Mouse (Mus musculus) CH12.LX (cell line): ENCODE results near the gene Klhdc8b. TPM values are rescaled to one million over a fixed set of nuclear protein-coding genes. Genes with fewer than 3 reads are reported as not detected.

Experiments
- DNase-seq: peaks from one replicate; pipeline ENCODE4 v3.0.0-alpha.2; 2013; ENCODE audit errors: extremely low read depth
- H3K27ac ChIP-seq: 2 replicates; pipeline ENCODE4 v1.5.1; 2012; ENCODE audit warnings: low read depth, mild to moderate bottlenecking, control low read depth, moderate library complexity; ENCODE audit not compliant: insufficient read depth
- H3K27me3 ChIP-seq: replicated peaks from 2 replicates; pipeline ENCODE3; 2012; ENCODE audit warnings: inconsistent platforms
- H3K36me3 ChIP-seq, 2 experiments: replicated peaks in 1 of 2; 2 replicates each; pipeline versions ENCODE3 to v1.6.1; 2012; ENCODE audit warnings: inconsistent platforms in 1 of 2, low read length in 1 of 2, mild to moderate bottlenecking in 1 of 2, mixed read lengths in 1 of 2, moderate library complexity in 1 of 2; ENCODE audit not compliant: control insufficient read depth in 1 of 2, insufficient read depth in 1 of 2
- H3K4me1 ChIP-seq, 2 experiments: 2 replicates each; pipeline ENCODE4 v1.6.1; 2012; ENCODE audit warnings: inconsistent platforms in 1 of 2, moderate library complexity in 1 of 2; ENCODE audit not compliant: insufficient read depth in 2 of 2, control insufficient read depth in 1 of 2
- H3K4me2 ChIP-seq: 2 replicates; pipeline ENCODE4 v1.6.1; 2012; ENCODE audit warnings: low read depth, mild to moderate bottlenecking, control low read depth; ENCODE audit not compliant: poor library complexity, insufficient read depth, severe bottlenecking
- H3K4me3 ChIP-seq, 3 experiments: fragments of 150-350 bp in 1 of 3; sonication (generic) in 1 of 3; replicated peaks in 1 of 3; 2 replicates each; pipeline versions ENCODE3 to v1.5.1; 2011 to 2012; ENCODE audit warnings: low read depth in 2 of 3, low read length in 2 of 3, mild to moderate bottlenecking in 2 of 3, moderate library complexity in 2 of 3, control low read depth in 1 of 3, improper control_type of control experiment in 1 of 3, inconsistent platforms in 1 of 3, mixed read lengths in 1 of 3; ENCODE audit not compliant: poor library complexity in 1 of 3
- H3K79me2 ChIP-seq: replicated peaks from 2 replicates; pipeline ENCODE4 v1.6.1; 2012; ENCODE audit warnings: mild to moderate bottlenecking, moderate library complexity; ENCODE audit not compliant: control insufficient read depth, poor library complexity, insufficient read depth, severe bottlenecking; ENCODE audit errors: extremely low read depth
- H3K9ac ChIP-seq: 2 replicates; pipeline ENCODE4 v1.6.1; 2012; ENCODE audit warnings: low read depth, mild to moderate bottlenecking, control low read depth, moderate library complexity; ENCODE audit not compliant: insufficient read depth
- H3K9me3 ChIP-seq: replicated peaks from 2 replicates; pipeline ENCODE3; 2012; ENCODE audit warnings: low read length, inconsistent platforms, mixed read lengths
- BHLHE40 ChIP-seq: IDR thresholded peaks from 2 replicates; pipeline ENCODE4 v1.6.1; 2011; ENCODE audit warnings: mild to moderate bottlenecking, low read depth, low read length, improper control_type of control experiment
- CHD2 ChIP-seq: IDR thresholded peaks from 2 replicates; pipeline ENCODE4 v1.6.1; 2011; ENCODE audit warnings: low read length, improper control_type of control experiment
- ELF1 ChIP-seq: IDR thresholded peaks from 2 replicates; pipeline ENCODE4 v1.6.1; 2014; ENCODE audit warnings: low read depth, mild to moderate bottlenecking, inconsistent platforms, low read length, improper control_type of control experiment
- EP300 ChIP-seq: IDR thresholded peaks from 2 replicates; pipeline ENCODE4 v1.6.1; 2011; ENCODE audit warnings: low read length, improper control_type of control experiment
- HCFC1 ChIP-seq: IDR thresholded peaks from 2 replicates; pipeline ENCODE4 v1.6.1; 2012; ENCODE audit warnings: low read depth, mild to moderate bottlenecking, inconsistent platforms, low read length, improper control_type of control experiment
- IRF4 ChIP-seq: IDR thresholded peaks from 2 replicates; pipeline ENCODE4 v1.6.1; 2014; ENCODE audit warnings: low read depth, mild to moderate bottlenecking, inconsistent platforms, low read length, improper control_type of control experiment
- KAT2A ChIP-seq: IDR thresholded peaks from 2 replicates; pipeline ENCODE4 v1.6.1; 2012; ENCODE audit warnings: low read length, improper control_type of control experiment, inconsistent platforms; ENCODE audit not compliant: insufficient replicate concordance
- MAX ChIP-seq: IDR thresholded peaks from 2 replicates; pipeline ENCODE4 v1.6.1; 2011; ENCODE audit warnings: low read length, improper control_type of control experiment
- MAZ ChIP-seq: IDR thresholded peaks from 2 replicates; pipeline ENCODE4 v1.6.1; 2012; ENCODE audit warnings: low read depth, mild to moderate bottlenecking, inconsistent platforms, low read length, improper control_type of control experiment, moderate library complexity
- MXI1 ChIP-seq: IDR thresholded peaks from 2 replicates; pipeline ENCODE4 v1.6.1; 2011; ENCODE audit warnings: mild to moderate bottlenecking, low read depth, low read length, improper control_type of control experiment
- MYC ChIP-seq: IDR thresholded peaks from 2 replicates; pipeline ENCODE4 v1.6.1; 2011; ENCODE audit warnings: low read depth, mild to moderate bottlenecking, improper control_type of control experiment, low read length
- NELFE ChIP-seq: IDR thresholded peaks from 2 replicates; pipeline ENCODE4 v1.6.1; 2011; ENCODE audit warnings: low read depth, low read length, improper control_type of control experiment
- NRF1 ChIP-seq: IDR thresholded peaks from 2 replicates; pipeline ENCODE4 v1.6.1; 2014; ENCODE audit warnings: low read depth, mild to moderate bottlenecking, inconsistent platforms, low read length, improper control_type of control experiment, moderate library complexity
- POLR2A ChIP-seq: IDR thresholded peaks from 2 replicates; pipeline ENCODE4 v1.6.1; 2011; ENCODE audit warnings: low read depth, mild to moderate bottlenecking, improper control_type of control experiment, low read length
- POLR2AphosphoS2 ChIP-seq: IDR thresholded peaks from 2 replicates; pipeline ENCODE4 v1.6.1; 2011; ENCODE audit warnings: low read depth, low read length, improper control_type of control experiment
- RCOR1 ChIP-seq: conservative IDR thresholded peaks from 2 replicates; pipeline ENCODE4 v1.6.1; 2012; ENCODE audit warnings: low read depth, mild to moderate bottlenecking, inconsistent platforms, low read length, improper control_type of control experiment
- SIN3A ChIP-seq: IDR thresholded peaks from 2 replicates; pipeline ENCODE4 v1.6.1; 2012; ENCODE audit warnings: low read length, improper control_type of control experiment, inconsistent platforms
- TBP ChIP-seq: conservative IDR thresholded peaks from 2 replicates; pipeline ENCODE4 v1.6.1; 2011; ENCODE audit warnings: low read depth, low read length, improper control_type of control experiment
- TCF12 ChIP-seq: IDR thresholded peaks from 2 replicates; pipeline ENCODE4 v1.6.1; 2014; ENCODE audit warnings: low read depth, mild to moderate bottlenecking, inconsistent platforms, low read length, improper control_type of control experiment
- UBTF ChIP-seq: IDR thresholded peaks from 2 replicates; pipeline ENCODE4 v1.6.1; 2012; ENCODE audit warnings: low read depth, mild to moderate bottlenecking, inconsistent platforms, low read length, improper control_type of control experiment, moderate library complexity
- USF1 ChIP-seq: IDR thresholded peaks from 2 replicates; pipeline ENCODE4 v1.6.1; 2014; ENCODE audit warnings: low read depth, mild to moderate bottlenecking, inconsistent platforms, low read length, improper control_type of control experiment
- ZC3H11A ChIP-seq: IDR thresholded peaks from 2 replicates; pipeline ENCODE4 v1.6.1; 2012; ENCODE audit warnings: low read depth, mild to moderate bottlenecking, inconsistent platforms, low read length, improper control_type of control experiment
- ZKSCAN1 ChIP-seq: IDR thresholded peaks from 2 replicates; pipeline ENCODE4 v1.6.1; 2012; ENCODE audit warnings: low read depth, inconsistent platforms, low read length, improper control_type of control experiment, borderline replicate concordance
- ZMIZ1 ChIP-seq: IDR thresholded peaks from 2 replicates; pipeline ENCODE4 v1.6.1; 2012; ENCODE audit warnings: low read depth, mild to moderate bottlenecking, inconsistent platforms, low read length, improper control_type of control experiment
- ZNF384 ChIP-seq: IDR thresholded peaks from 2 replicates; pipeline ENCODE4 v1.6.1; 2012; ENCODE audit warnings: low read depth, low read length, improper control_type of control experiment, inconsistent platforms
- dilution Hi-C: fragments of 300-500 bp; cut with MboI; formaldehyde crosslinking; loops from 2 replicates; pipeline ENCODE4 v1.14.3; 2020; ENCODE audit warnings: low sequenced_read_pairs; ENCODE audit not compliant: extremely low pct_unique_long_range_greater_than_20kb, extremely low pct_ligation_motif_present
- in situ Hi-C: fragments of 300-500 bp; cut with MboI; formaldehyde crosslinking; loops from 3 replicates; pipeline ENCODE4 v1.14.3; 2019; ENCODE audit warnings: low sequenced_read_pairs, low pct_ligation_motif_present, low pct_unique_long_range_greater_than_20kb, mixed read lengths
- polyA plus RNA-seq: library from polyadenylated mRNA; unstranded; fragments of >175 nt; gene quantifications from 2 replicates; pipeline ENCODE4 v1.2.1, GENCODE M21; 2012; ENCODE audit warnings: low read depth; ENCODE audit not compliant: insufficient read length
- total RNA-seq, 2 experiments: library from RNA; depleted of rRNA; stranded (reverse); fragments of 300-350 nt in 1 of 2; fragments of >200 nt in 1 of 2; gene quantifications; 2 replicates each; pipeline ENCODE4 v1.2.3; 2012 to 2014

The Klhdc8b gene
- total and polyA plus RNA-seq, 3 experiments, result 1.9 to 5.2 (median 3.5) TPM

- Histone ChIP-seq H3K9ac (peak within 1 kb of the TSS; percentile 73), H3K4me1 (peaks cover 6 to 19% of the 10 kb centered on the region in 2 experiments), H3K79me2 (peaks cover 15% of the 10 kb centered on the region), H3K27me3 (no peaks in the 10 kb centered on the region), H3K4me2 (peak within 1 kb of the TSS; percentile 84), H3K9me3 (no peaks in the 10 kb centered on the region), H3K27ac (peak within 1 kb of the TSS; percentile 56), H3K4me3 (peak within 1 kb of the TSS; percentile 72 to 96 (median 86)), H3K36me3 (peaks cover 29 to 57% of the 10 kb centered on the region in 2 experiments)
- TF ChIP-seq MAZ, result no peak
- TF ChIP-seq MAX, result peak; percentile 75; the same call in 1 of the 2 replicates
- TF ChIP-seq MXI1, result peak; percentile 96
- 0 out of 2 replicates have a peak, but pooled peaks have one; percentile 44 for TF ChIP-seq RCOR1
- TF ChIP-seq MYC, result no peak
- TF ChIP-seq ZNF384, result peak; percentile 83; the same call in 1 of the 2 replicates
- no peak for TF ChIP-seq KAT2A
- TF ChIP-seq ZC3H11A, result no peak
- TF ChIP-seq POLR2AphosphoS2, result peak; percentile 64; the same call in 1 of the 2 replicates
- TF ChIP-seq NELFE, result peak; percentile 82
- TF ChIP-seq USF1, result no peak
- TF ChIP-seq SIN3A, result peak; percentile 97
- no peak for TF ChIP-seq ZKSCAN1
- no peak for TF ChIP-seq BHLHE40
- peak; percentile 86 for TF ChIP-seq TCF12
- peak; percentile 76 for TF ChIP-seq HCFC1
- peak; percentile 49 for TF ChIP-seq NRF1
- no peak for TF ChIP-seq EP300
- peak; percentile 91 for TF ChIP-seq POLR2A
- no peak for TF ChIP-seq IRF4
- TF ChIP-seq TBP, result peak; percentile 92; the same call in 1 of the 2 replicates
- TF ChIP-seq CHD2, result peak; percentile 63; the same call in 1 of the 2 replicates
- peak; percentile 89 for TF ChIP-seq ELF1
- TF ChIP-seq ZMIZ1, result peak; percentile 63
- TF ChIP-seq UBTF, result no peak
- in situ Hi-C loops (no loop called here), dilution Hi-C loops (no loop called here)
- peak; percentile 98 for DNase-seq
Measured at GRCm38 (mm10) chr9:108507619-108508434, 46.4 kb upstream of the Klhdc8b start, which contains the start of gene Qars. Qars (plus strand) TSS chr9:108507706.
